Mouse (Mus musculus): ENCODE results near the gene Kazald1. TPM values are rescaled to one million over a fixed set of nuclear protein-coding genes. Genes with fewer than 3 reads are reported as not detected.

Kazald1 gene
- 0.30 and 0.38 TPM in 2 replicates for polyA plus RNA-seq (2015; fragmentation: Nextera tagmentation; extraction: Ambion mirVana)

GRCm38 (mm10) chr19:45074580-45075322, at the start of gene Kazald1:
TSS of gene Kazald1 (plus strand) at chr19:45075241.
- peaks cover 30% of the 10 kb centered on the region for H3K4me1 ChIP-seq (ENCODE audit: insufficient read depth)
- under 1% methylated on average over 45 of the region's 45 CpGs for WGBS (ENCODE audit: insufficient replicate concordance)
- H3K9ac ChIP-seq (replicated peaks) = peak within 1 kb of the TSS; percentile 77
- peak; percentile 94 for DNase-seq
- H3K9me3 ChIP-seq (ENCODE audit: low read length) = no peaks in the 10 kb centered on the region
- TF ChIP-seq CTCF (IDR thresholded peaks at IDR 0.05; ENCODE audit: low read depth) (0 out of 2 replicates have a peak, but pooled peaks have one; percentile 1), EP300 (IDR thresholded peaks at IDR 0.05; ENCODE audit: low read depth) (peak; percentile 68; the same call in 1 of the 2 replicates)
- H3K4me2 ChIP-seq (ENCODE audit: low read depth, low read length) = peak within 1 kb of the TSS; percentile 91
- H3K27ac ChIP-seq (ENCODE audit: low read depth) = peak within 1 kb of the TSS; percentile 89
- peaks cover 38% of the 10 kb centered on the region for H3K27me3 ChIP-seq (ENCODE audit: insufficient read depth, low read length)
- peak; percentile 90 for ATAC-seq
- peak within 1 kb of the TSS; percentile 58 for H3K4me3 ChIP-seq (ENCODE audit: low read depth, low read length)
- H3K36me3 ChIP-seq (replicated peaks; ENCODE audit: insufficient read depth, low read length) = no peaks in the 10 kb centered on the region

DNA sequence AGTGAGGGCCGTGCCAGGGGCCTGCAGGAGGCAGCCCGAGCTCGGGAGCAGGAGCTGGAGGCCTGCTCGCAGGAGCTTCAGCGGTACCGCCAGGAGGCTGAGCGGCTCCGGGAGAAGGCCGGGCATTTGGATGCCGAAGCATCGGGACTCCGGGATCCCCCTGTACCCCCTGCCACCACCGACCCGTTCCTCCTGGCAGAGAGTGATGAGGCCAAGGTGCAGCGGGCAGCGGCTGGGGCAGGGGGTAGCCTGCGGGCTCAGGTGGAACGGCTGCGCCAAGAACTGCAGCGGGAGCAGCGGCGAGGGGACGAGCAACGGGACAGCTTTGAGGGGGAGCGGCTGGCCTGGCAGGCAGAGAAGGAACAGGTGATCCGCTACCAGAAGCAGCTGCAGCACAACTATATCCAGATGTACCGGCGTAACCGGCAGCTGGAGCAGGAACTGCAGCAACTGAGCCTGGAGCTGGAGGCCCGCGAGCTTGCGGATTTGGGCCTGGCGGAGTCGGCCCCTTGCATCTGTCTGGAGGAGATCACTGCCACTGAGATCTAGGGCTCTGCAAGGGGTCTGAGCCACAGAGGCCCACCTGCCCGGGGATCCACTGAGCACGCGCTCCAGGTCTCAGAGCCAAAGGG, 49.0 kb upstream of the Kazald1 start:
- Histone ChIP-seq H3K4me1 (ENCODE audit: insufficient read depth) (peaks cover 6% of the 10 kb centered on the region; the same call in 1 of the 2 replicates), H3K36me3 (replicated peaks; ENCODE audit: insufficient read depth, low read length) (peaks cover 8% of the 10 kb centered on the region; the same call in 1 of the 2 replicates), H3K4me3 (ENCODE audit: low read depth, low read length) (no peak overlapping the region), H3K27me3 (ENCODE audit: insufficient read depth, low read length) (no peaks in the 10 kb centered on the region), H3K4me2 (ENCODE audit: low read depth, low read length) (no peak overlapping the region), H3K9me3 (ENCODE audit: low read length) (no peaks in the 10 kb centered on the region), H3K9ac (replicated peaks) (no peak overlapping the region), H3K27ac (ENCODE audit: low read depth) (no peak overlapping the region)
- no peak for DNase-seq
- TF ChIP-seq CTCF (IDR thresholded peaks at IDR 0.05; ENCODE audit: low read depth) = no peak
- TF ChIP-seq EP300 (IDR thresholded peaks at IDR 0.05; ENCODE audit: low read depth) = no peak
- no peak for ATAC-seq
- WGBS (ENCODE audit: insufficient replicate concordance) = 92% methylated on average over 37 of the region's 37 CpGs

DNA sequence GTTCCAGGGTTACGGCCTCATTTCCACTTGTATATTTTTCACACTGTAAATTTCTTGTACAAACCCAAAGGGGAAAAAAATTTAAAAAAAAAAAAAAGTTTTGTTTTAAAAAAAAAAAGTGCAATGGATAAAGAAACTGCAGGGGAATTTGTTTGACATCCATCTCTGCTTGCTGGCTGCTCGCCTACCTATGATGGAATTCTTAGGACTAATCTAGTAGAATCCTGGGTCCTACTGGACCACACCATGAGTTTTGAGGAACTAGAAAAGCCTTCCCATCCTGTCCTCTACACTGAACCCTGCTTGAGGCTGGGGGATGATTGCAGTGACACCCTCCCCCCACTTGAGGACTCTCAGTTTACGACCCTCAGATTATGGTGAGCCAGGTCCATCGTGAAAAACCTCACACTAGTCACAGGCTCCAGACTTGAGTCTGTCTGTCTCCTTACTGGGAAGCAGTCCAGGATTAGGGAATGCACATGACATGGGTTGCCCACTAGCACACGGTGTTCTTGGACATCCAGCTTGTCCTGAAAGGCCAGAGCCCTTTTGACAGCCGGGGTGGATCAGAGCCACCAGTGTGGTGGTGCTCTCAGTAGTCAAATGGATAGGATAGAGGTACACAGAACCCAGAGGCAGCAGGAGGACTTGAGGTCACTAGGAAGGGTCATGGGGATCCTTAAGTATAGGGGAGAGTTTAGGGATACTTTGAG, 47.9 kb upstream of the Kazald1 start:
- Histone ChIP-seq H3K36me3 (replicated peaks; ENCODE audit: insufficient read depth, low read length) (0 out of 2 replicates have a peak, but pooled peaks cover 8% of the 10 kb centered on the region), H3K4me3 (ENCODE audit: low read depth, low read length) (no peak overlapping the region), H3K4me1 (ENCODE audit: insufficient read depth) (peaks cover 6% of the 10 kb centered on the region; the same call in 1 of the 2 replicates), H3K9ac (replicated peaks) (no peak overlapping the region), H3K9me3 (ENCODE audit: low read length) (no peaks in the 10 kb centered on the region), H3K4me2 (ENCODE audit: low read depth, low read length) (no peak overlapping the region), H3K27ac (ENCODE audit: low read depth) (no peak overlapping the region), H3K27me3 (ENCODE audit: insufficient read depth, low read length) (no peaks in the 10 kb centered on the region)
- TF ChIP-seq CTCF (IDR thresholded peaks at IDR 0.05; ENCODE audit: low read depth) = no peak
- no peak for TF ChIP-seq EP300 (IDR thresholded peaks at IDR 0.05; ENCODE audit: low read depth)
- 70% methylated on average over 6 of the region's 6 CpGs for whole genome bisulfite sequencing (ENCODE audit: insufficient replicate concordance)
- no peak for ATAC-seq
- DNase-seq = no peak

GRCm38 (mm10) chr19:45027848-45028247, 47.2 kb upstream of the Kazald1 start:
- Histone ChIP-seq H3K9ac (replicated peaks) (no peak overlapping the region), H3K27me3 (ENCODE audit: insufficient read depth, low read length) (no peaks in the 10 kb centered on the region), H3K4me3 (ENCODE audit: low read depth, low read length) (no peak overlapping the region), H3K36me3 (replicated peaks; ENCODE audit: insufficient read depth, low read length) (0 out of 2 replicates have a peak, but pooled peaks cover 8% of the 10 kb centered on the region), H3K4me2 (ENCODE audit: low read depth, low read length) (no peak overlapping the region), H3K27ac (ENCODE audit: low read depth) (no peak overlapping the region), H3K4me1 (ENCODE audit: insufficient read depth) (peaks cover 6% of the 10 kb centered on the region; the same call in 1 of the 2 replicates), H3K9me3 (ENCODE audit: low read length) (no peaks in the 10 kb centered on the region)
- 93% methylated on average over 6 of the region's 6 CpGs for WGBS (ENCODE audit: insufficient replicate concordance)
- no peak for TF ChIP-seq EP300 (IDR thresholded peaks at IDR 0.05; ENCODE audit: low read depth)
- no peak for ATAC-seq
- DNase-seq = no peak

GRCm38 (mm10) chr19:45028746-45029145, 46.3 kb upstream of the Kazald1 start:
- peaks cover 6% of the 10 kb centered on the region; the same call in 1 of the 2 replicates for H3K4me1 ChIP-seq (ENCODE audit: insufficient read depth)
- DNase-seq (no peak), ATAC-seq (no peak)
- no peak overlapping the region for H3K9ac ChIP-seq (replicated peaks)
- no peak overlapping the region for H3K4me3 ChIP-seq (ENCODE audit: low read depth, low read length)
- no peak overlapping the region for H3K4me2 ChIP-seq (ENCODE audit: low read depth, low read length)
- H3K27ac ChIP-seq (ENCODE audit: low read depth) = no peak overlapping the region
- no peaks in the 10 kb centered on the region for H3K27me3 ChIP-seq (ENCODE audit: insufficient read depth, low read length)
- TF ChIP-seq EP300 (IDR thresholded peaks at IDR 0.05; ENCODE audit: low read depth) (no peak), CTCF (IDR thresholded peaks at IDR 0.05; ENCODE audit: low read depth) (no peak)
- 0 out of 2 replicates have a peak, but pooled peaks cover 8% of the 10 kb centered on the region for H3K36me3 ChIP-seq (replicated peaks; ENCODE audit: insufficient read depth, low read length)
- 67% methylated on average over 19 of the region's 19 CpGs for WGBS (ENCODE audit: insufficient replicate concordance)
- H3K9me3 ChIP-seq (ENCODE audit: low read length) = no peaks in the 10 kb centered on the region

DNA sequence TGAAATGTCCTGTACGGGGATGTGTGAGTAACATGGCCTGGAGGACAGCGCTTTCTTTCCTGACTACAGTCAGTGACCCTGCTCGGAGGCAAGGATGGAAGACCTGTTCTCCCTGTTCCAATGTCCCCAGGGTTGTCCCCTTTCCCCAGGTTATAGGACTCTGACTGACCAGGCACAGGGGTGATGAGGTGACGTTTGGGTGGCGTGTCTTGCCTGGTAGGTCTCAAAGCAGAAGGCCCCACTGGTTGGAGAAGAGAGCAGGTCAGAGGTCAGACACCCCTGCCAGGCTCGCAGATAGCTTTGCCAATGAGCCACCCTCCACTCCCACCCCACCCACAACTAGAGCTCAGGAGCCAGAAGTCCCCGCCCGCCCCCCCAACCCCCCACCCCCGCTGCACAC, 45.5 kb upstream of the Kazald1 start:
- H3K36me3 ChIP-seq (replicated peaks; ENCODE audit: insufficient read depth, low read length) = 0 out of 2 replicates have a peak, but pooled peaks cover 5% of the 10 kb centered on the region
- 66% methylated on average over 6 of the region's 9 CpGs for WGBS (ENCODE audit: insufficient replicate concordance)
- H3K4me3 ChIP-seq (ENCODE audit: low read depth, low read length) = no peak overlapping the region
- DNase-seq (no peak), ATAC-seq (no peak)
- H3K27me3 ChIP-seq (ENCODE audit: insufficient read depth, low read length) = no peaks in the 10 kb centered on the region
- peaks cover 6% of the 10 kb centered on the region; the same call in 1 of the 2 replicates for H3K4me1 ChIP-seq (ENCODE audit: insufficient read depth)
- no peak overlapping the region for H3K4me2 ChIP-seq (ENCODE audit: low read depth, low read length)
- TF ChIP-seq EP300 (IDR thresholded peaks at IDR 0.05; ENCODE audit: low read depth) (no peak), CTCF (IDR thresholded peaks at IDR 0.05; ENCODE audit: low read depth) (no peak)
- no peak overlapping the region for H3K27ac ChIP-seq (ENCODE audit: low read depth)
- H3K9me3 ChIP-seq (ENCODE audit: low read length) = no peaks in the 10 kb centered on the region
- H3K9ac ChIP-seq (replicated peaks) = no peak overlapping the region
